ENCODE assay signal across 7 mouse cellular contexts in the genomic region with DNA sequence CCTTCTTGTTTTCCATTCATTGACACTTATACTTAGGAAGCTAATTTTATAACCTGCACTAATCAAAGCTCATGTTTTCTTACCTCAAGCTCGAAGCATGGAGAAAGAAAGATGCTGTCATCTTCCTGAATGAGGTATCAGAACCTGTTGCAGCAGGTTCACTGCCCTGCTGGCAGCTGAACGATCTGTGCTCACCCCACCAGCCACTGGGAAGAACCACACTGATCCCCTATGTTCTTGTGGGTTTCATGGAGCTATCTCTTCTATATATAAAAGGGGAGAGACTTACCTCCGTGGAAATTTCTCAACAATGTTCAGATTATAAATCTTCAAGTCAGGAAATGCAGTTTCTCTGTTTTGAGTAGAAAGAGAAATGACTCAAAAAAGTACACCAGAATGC. TPM values are rescaled to one million over a fixed set of nuclear protein-coding genes. Genes with fewer than 3 reads are reported as not detected.
A peak's percentile ranks its signal among the peaks of the same experiment; 100 is the strongest.
DNase-seq lines count a peak whose midpoint lies in the region; ATAC-seq and TF ChIP-seq lines count a peak whose summit lies in the region.
"Not testable (repeated sequence)": the region's sequence is repeated elsewhere in the genome, so short reads cannot be mapped to it uniquely, and the experiment has no call there.

No protein-coding gene starts in this region.

- not testable (repeated sequence) for H3K4me1 ChIP-seq in CH12.LX (ENCODE audit: control insufficient read depth in 1 of 2, insufficient read depth in 2 of 2); bone marrow macrophage, adult 2 months (ENCODE audit: control insufficient read depth, insufficient read depth, low read length); heart, postnatal 0 days (ENCODE audit: control insufficient read depth, insufficient read depth); kidney, postnatal 0 days (replicated peaks; ENCODE audit: insufficient read depth, low read length)

- not testable (repeated sequence) for TF ChIP-seq EP300 in CH12.LX (IDR thresholded peaks at IDR 0.05; ENCODE audit: low read length); heart, postnatal 0 days (IDR thresholded peaks at IDR 0.05; ENCODE audit: low read depth)

- H3K79me2 ChIP-seq in CH12.LX (replicated peaks; ENCODE audit: control insufficient read depth, extremely low read depth, insufficient read depth, poor library complexity, severe bottlenecking): not testable (repeated sequence)
- H3K79me2 ChIP-seq in macrophage (ENCODE audit: inconsistent target): peaks cover 25% of the 10 kb centered on the region

- dilution Hi-C loops in CH12.LX (cut with MboI; ENCODE audit: extremely low pct_ligation_motif_present, extremely low pct_unique_long_range_greater_than_20kb, low sequenced_read_pairs): not testable (repeated sequence)

- intact Hi-C loops in gastrocnemius, adult 2 months (cut with DNase I): not testable (repeated sequence)

- H3K27ac ChIP-seq in CH12.LX (ENCODE audit: insufficient read depth, low read depth): not testable (repeated sequence)
- H3K27ac ChIP-seq in bone marrow macrophage, adult 2 months (ENCODE audit: insufficient read depth, low read depth, low read length): peak overlapping the region; percentile 84
- peak overlapping the region; percentile 77 for H3K27ac ChIP-seq in gastrocnemius, adult 2 months
- H3K27ac ChIP-seq in heart, postnatal 0 days (ENCODE audit: low read depth): peak overlapping the region; percentile 53
- H3K27ac ChIP-seq in kidney, postnatal 0 days: 0 out of 2 replicates have a peak overlapping the region, but pooled peaks have one; percentile 13
- peak overlapping the region; percentile 66 for H3K27ac ChIP-seq in macrophage

- H3K4me3 ChIP-seq in CH12.LX (replicated peaks in 1 of 3; ENCODE audit: low read depth in 2 of 3, low read length in 2 of 3, poor library complexity in 1 of 3); kidney, postnatal 0 days (replicated peaks; ENCODE audit: low read depth, low read length): not testable (repeated sequence)
- peak overlapping the region; percentile 53 for H3K4me3 ChIP-seq in bone marrow macrophage, adult 2 months (ENCODE audit: insufficient read depth, low read length)
- H3K4me3 ChIP-seq in gastrocnemius, adult 2 months: peak overlapping the region; percentile 69
- peak overlapping the region; percentile 24 for H3K4me3 ChIP-seq in heart, postnatal 0 days (ENCODE audit: low read depth, low read length)
- H3K4me3 ChIP-seq in macrophage (ENCODE audit: inconsistent target): peak overlapping the region; percentile 26

- H3K9me3 ChIP-seq in CH12.LX (replicated peaks; ENCODE audit: low read length); heart, postnatal 0 days (replicated peaks; ENCODE audit: control insufficient read depth, low read length); kidney, postnatal 0 days (replicated peaks; ENCODE audit: low read length): not testable (repeated sequence)

- peak overlapping the region; percentile 24; the same call in 1 of the 2 replicates for H3K4me2 ChIP-seq in CH12.LX (ENCODE audit: insufficient read depth, low read depth, poor library complexity, severe bottlenecking)
- H3K4me2 ChIP-seq in heart, postnatal 0 days (ENCODE audit: low read depth, low read length): peak overlapping the region; percentile 38
- peak overlapping the region; percentile 23; the same call in 1 of the 2 replicates for H3K4me2 ChIP-seq in kidney, postnatal 0 days (ENCODE audit: low read length)

- 45% methylated on average over 3 of the region's 3 CpGs for WGBS in heart, postnatal 0 days
- WGBS in kidney, postnatal 0 days: 44% methylated on average over 3 of the region's 3 CpGs
- 7% methylated on average over 3 of the region's 3 CpGs for WGBS in macrophage (ENCODE audit: missing documents)

- TF ChIP-seq POLR2A in CH12.LX (IDR thresholded peaks at IDR 0.05; ENCODE audit: low read depth, low read length); bone marrow macrophage, adult 2 months (IDR thresholded peaks at IDR 0.05; ENCODE audit: borderline replicate concordance, low read depth, low read length): not testable (repeated sequence)

- not testable (repeated sequence) for H3K27me3 ChIP-seq in CH12.LX (replicated peaks); heart, postnatal 0 days (ENCODE audit: control insufficient read depth, insufficient read depth, low read length); kidney, postnatal 0 days (ENCODE audit: insufficient read depth, low read length)

- not testable (repeated sequence) for TF ChIP-seq CTCF in CH12.LX (conservative IDR thresholded peaks at IDR 0.05 in 1 of 2, IDR thresholded peaks at IDR 0.05 in 1 of 2; ENCODE audit: low read depth in 2 of 2, low read length in 2 of 2); bone marrow macrophage, adult 2 months (IDR thresholded peaks at IDR 0.05; ENCODE audit: low read depth, low read length); gastrocnemius, adult 2 months (IDR thresholded peaks at IDR 0.05); heart, postnatal 0 days (IDR thresholded peaks at IDR 0.05; ENCODE audit: low read depth); kidney, postnatal 0 days (IDR thresholded peaks at IDR 0.05; ENCODE audit: low read depth)

- not testable (repeated sequence) for DNase-seq in CH12.LX (ENCODE audit: extremely low read depth); gastrocnemius, adult 2 months; heart, postnatal 0 days (ENCODE audit: low spot score); kidney, postnatal 0 days (ENCODE audit: low spot score)

- not testable (repeated sequence) for ATAC-seq in heart, postnatal 0 days (ENCODE audit: insufficient read depth, low read depth); kidney, postnatal 0 days (replicated peaks; ENCODE audit: low FRiP score, low read depth)
- ATAC-seq in megakaryocyte progenitor cell, adult 5-6 weeks (replicated peaks; ENCODE audit: poor library complexity): peak; percentile 52; the same call in 1 of the 2 replicates

- TF ChIP-seq RAD21 in CH12.LX (IDR thresholded peaks at IDR 0.05; ENCODE audit: low read depth, low read length): not testable (repeated sequence)

- not testable (repeated sequence) for H3K36me3 ChIP-seq in CH12.LX (replicated peaks in 1 of 2; ENCODE audit: control insufficient read depth in 1 of 2, insufficient read depth in 1 of 2, low read length in 1 of 2); heart, postnatal 0 days (replicated peaks; ENCODE audit: control insufficient read depth, insufficient read depth, low read length); kidney, postnatal 0 days (ENCODE audit: insufficient read depth, low read length)
- peaks cover 12% of the 10 kb centered on the region for H3K36me3 ChIP-seq in macrophage (ENCODE audit: inconsistent target)

- in situ Hi-C loops in CH12.LX (cut with MboI; ENCODE audit: low pct_ligation_motif_present, low pct_unique_long_range_greater_than_20kb, low sequenced_read_pairs): not testable (repeated sequence)

- not testable (repeated sequence) for H3K9ac ChIP-seq in CH12.LX (ENCODE audit: insufficient read depth, low read depth); heart, postnatal 0 days (replicated peaks; ENCODE audit: low read depth, low read length); kidney, postnatal 0 days (ENCODE audit: low read depth, low read length)

RNA-seq across cellular contexts. Expression of gene Ifi204, which starts 35.5 kb away (rescaled TPM):
- total RNA-seq in CH12.LX (2012; rRNA removed) (1.4 and 1.5 TPM in 2 replicates), CH12.LX (2014; rRNA removed) (0.94 and 1.6 TPM in 2 replicates)
- polyA plus RNA-seq in CH12.LX (2012; ENCODE audit: insufficient read length, low read depth) (0.83 and 1.4 TPM in 2 replicates), macrophage (2018) (326 to 690 TPM (median 497 TPM) in 3 replicates)
- 232 and 235 TPM in 2 replicates for polyA plus RNA-seq in bone marrow macrophage, adult 2 months (2012; ENCODE audit: insufficient read depth, insufficient read length, missing spikeins)
- 1 to 10 TPM; 2.6 to 4.4 TPM for total RNA-seq in gastrocnemius, adult 2 months (2021)
- 1.9 and 2.7 TPM in 2 replicates for total RNA-seq in heart, postnatal 0 days (2014; rRNA removed; ENCODE audit: low replicate concordance)
- 1.8 and 2.1 TPM in 2 replicates for polyA plus RNA-seq in heart, postnatal 0 days (2015; fragmentation: Nextera tagmentation; extraction: Ambion mirVana)
- 2.3 and 2.6 TPM in 2 replicates for polyA plus RNA-seq in kidney, postnatal 0 days (2015; fragmentation: Nextera tagmentation; extraction: Ambion mirVana)
- 1,000 to 10,000 TPM in 14 of 26 experiments, 100 to 1,000 TPM in 12; 379 to 2,421 (median 1,126) TPM for total RNA-seq in macrophage (2018; cell fraction: chromatin; rRNA removed)
- 1,000 to 10,000 TPM in 3 of 26 experiments, 100 to 1,000 TPM in 23; 301 to 1,113 (median 720) TPM for total RNA-seq in macrophage (2018; cell fraction: cytosol; rRNA removed)
- total RNA-seq in macrophage (2018; cell fraction: nucleus; rRNA removed): 1,000 to 10,000 TPM in 16 of 26 experiments, 100 to 1,000 TPM in 10; 414 to 2,160 (median 1,206) TPM
- 3.6 and 4.1 TPM in 2 replicates for total RNA-seq in megakaryocyte progenitor cell, adult 5-6 weeks (2015)
- total RNA-seq in megakaryocyte progenitor cell, adult 5-6 weeks (2017): 4.2 and 4.9 TPM in 2 replicates

Comparison
In these comparisons a context has a peak if more than half of its experiments do, and no peak if none do; other contexts are left out.
1. RNA of gene Ifi204, which starts 35.5 kb away (polyA plus RNA-seq): 326 to 690 TPM in macrophage and 232 to 235 TPM in bone marrow macrophage, adult 2 months; 2.3 to 2.6 TPM in kidney, postnatal 0 days, 1.8 to 2.1 TPM in heart, postnatal 0 days and 0.83 to 1.4 TPM in CH12.LX; every median in the first group is over 10 times any median in the second.
2. Peak in every context shown above with its lines, with median percentiles within 50 percentile points of each other: H3K4me2 ChIP-seq.